ENCODE assay signal across 8 mouse cellular contexts in genomic region chr8:95887578-95888284, GRCm38 (mm10). TPM values are rescaled to one million over a fixed set of nuclear protein-coding genes. Genes with fewer than 3 reads are reported as not detected.
DNase-seq lines count a peak whose midpoint lies in the region; ATAC-seq lines count a peak whose summit lies in the region.

No protein-coding gene starts in this region.

- H3K9ac ChIP-seq in heart, embryonic 13.5 days: peak overlapping the region; percentile 91
- peak overlapping the region; percentile 81 for H3K9ac ChIP-seq in liver, embryonic 12.5 days
- peak overlapping the region; percentile 43 for H3K9ac ChIP-seq in stomach, embryonic 14.5 days (replicated peaks; ENCODE audit: low read depth, low read length)

- H3K4me1 ChIP-seq in heart, embryonic 13.5 days: peaks cover 34% of the 10 kb centered on the region
- H3K4me1 ChIP-seq in liver, embryonic 12.5 days: peaks cover 38% of the 10 kb centered on the region
- peaks cover 8% of the 10 kb centered on the region; the same call in 1 of the 2 replicates for H3K4me1 ChIP-seq in stomach, embryonic 14.5 days (ENCODE audit: control insufficient read depth, insufficient read depth, low read length)

- ATAC-seq in erythroid progenitor cell, adult 5-6 weeks (replicated peaks; ENCODE audit: low FRiP score, poor library complexity, severe bottlenecking): peak; percentile 90
- ATAC-seq in heart, embryonic 13.5 days (ENCODE audit: extremely low read depth, insufficient number of reproducible peaks, low FRiP score, low TSS enrichment): peak; percentile 86
- peak; percentile 86 for ATAC-seq in liver, embryonic 12.5 days
- ATAC-seq in stomach, embryonic 14.5 days (ENCODE audit: insufficient number of reproducible peaks, insufficient read depth, low FRiP score, low read depth): peak; percentile 92

- DNase-seq in CD4-positive, CD25-positive, alpha-beta regulatory T cell, adult 2 months (ENCODE audit: low read depth, low spot score): peak; percentile 63
- peak; percentile 43 for DNase-seq in brain, embryonic 18.5 days (ENCODE audit: low read depth, low spot score)
- DNase-seq in kidney, postnatal 10 days: peak; percentile 91
- DNase-seq in natural killer cell, adult 2 months (ENCODE audit: low spot score in 2 of 2): peak; percentile 40 to 51

- peak overlapping the region; percentile 91 for H3K4me3 ChIP-seq in heart, embryonic 13.5 days
- peak overlapping the region; percentile 81 for H3K4me3 ChIP-seq in liver, embryonic 12.5 days
- peak overlapping the region; percentile 81 for H3K4me3 ChIP-seq in stomach, embryonic 14.5 days (ENCODE audit: low read depth, low read length)

- WGBS in heart, embryonic 13.5 days: under 1% methylated on average over 38 of the region's 38 CpGs
- under 1% methylated on average over 38 of the region's 38 CpGs for WGBS in liver, embryonic 12.5 days (ENCODE audit: insufficient replicate concordance)
- under 1% methylated on average over 38 of the region's 38 CpGs for WGBS in stomach, embryonic 14.5 days

- no peaks in the 10 kb centered on the region for H3K27me3 ChIP-seq in heart, embryonic 13.5 days (replicated peaks)
- H3K27me3 ChIP-seq in liver, embryonic 12.5 days (replicated peaks): no peaks in the 10 kb centered on the region
- no peaks in the 10 kb centered on the region for H3K27me3 ChIP-seq in stomach, embryonic 14.5 days (ENCODE audit: control insufficient read depth, insufficient read depth, low read length)

- no peaks in the 10 kb centered on the region for H3K36me3 ChIP-seq in heart, embryonic 13.5 days
- H3K36me3 ChIP-seq in liver, embryonic 12.5 days: peaks cover 8% of the 10 kb centered on the region
- no peaks in the 10 kb centered on the region for H3K36me3 ChIP-seq in stomach, embryonic 14.5 days (ENCODE audit: control insufficient read depth, insufficient read depth, low read length)

- no peaks in the 10 kb centered on the region for H3K9me3 ChIP-seq in heart, embryonic 13.5 days
- no peaks in the 10 kb centered on the region for H3K9me3 ChIP-seq in liver, embryonic 12.5 days (replicated peaks)
- H3K9me3 ChIP-seq in stomach, embryonic 14.5 days (ENCODE audit: control insufficient read depth, low read depth, low read length): no peaks in the 10 kb centered on the region

- H3K4me2 ChIP-seq in heart, embryonic 13.5 days: peak overlapping the region; percentile 76
- H3K4me2 ChIP-seq in liver, embryonic 12.5 days: peak overlapping the region; percentile 96
- H3K4me2 ChIP-seq in stomach, embryonic 14.5 days (replicated peaks; ENCODE audit: low read depth, low read length): peak overlapping the region; percentile 69

- H3K27ac ChIP-seq in heart, embryonic 13.5 days (replicated peaks): peak overlapping the region; percentile 88
- H3K27ac ChIP-seq in liver, embryonic 12.5 days: peak overlapping the region; percentile 79
- no peak overlapping the region for H3K27ac ChIP-seq in stomach, embryonic 14.5 days (ENCODE audit: low read length)

RNA-seq across cellular contexts. Expression of gene Got2, which starts 0.6 kb away (rescaled TPM):
- total RNA-seq in erythroid progenitor cell, adult 5-6 weeks (2015; ENCODE audit: low replicate concordance): 26.3 and 40.7 TPM in 2 replicates
- total RNA-seq in erythroid progenitor cell, adult 5-6 weeks (2017; ENCODE audit: low replicate concordance): 15.7 and 20.7 TPM in 2 replicates
- 322 and 326 TPM in 2 replicates for polyA plus RNA-seq in heart, embryonic 13.5 days (2015; fragmentation: Nextera tagmentation; extraction: Ambion mirVana)
- polyA plus RNA-seq in liver, embryonic 12.5 days (2016; fragmentation: Nextera tagmentation; extraction: Ambion mirVana): 203 and 223 TPM in 2 replicates
- polyA plus RNA-seq in stomach, embryonic 14.5 days (2014; fragmentation: Nextera tagmentation; extraction: Ambion mirVana): 67.7 and 73.0 TPM in 2 replicates

RNA-seq across cellular contexts. Expression of gene Slc38a7, which starts 34.4 kb away (rescaled TPM):
- 0.72 and 2.9 TPM in 2 replicates for total RNA-seq in erythroid progenitor cell, adult 5-6 weeks (2015; ENCODE audit: low replicate concordance)
- total RNA-seq in erythroid progenitor cell, adult 5-6 weeks (2017; ENCODE audit: low replicate concordance): 1.9 and 4.5 TPM in 2 replicates
- polyA plus RNA-seq in heart, embryonic 13.5 days (2015; fragmentation: Nextera tagmentation; extraction: Ambion mirVana): 11.7 and 12.4 TPM in 2 replicates
- 9.7 and 10.3 TPM in 2 replicates for polyA plus RNA-seq in liver, embryonic 12.5 days (2016; fragmentation: Nextera tagmentation; extraction: Ambion mirVana)
- 15.0 and 16.3 TPM in 2 replicates for polyA plus RNA-seq in stomach, embryonic 14.5 days (2014; fragmentation: Nextera tagmentation; extraction: Ambion mirVana)
